Comparison of ENCODE assay signal across 8 mouse cellular contexts in genomic region chr2:26153295-26153694, GRCm38 (mm10). TPM values are rescaled to one million over a fixed set of nuclear protein-coding genes. Genes with fewer than 3 reads are reported as not detected.
A peak's percentile ranks its signal among the peaks of the same experiment; 100 is the strongest.
DNase-seq lines count a peak whose midpoint lies in the region; TF ChIP-seq lines count a peak whose summit lies in the region.

No protein-coding gene starts in this region.

- WGBS in spleen, adult 2 months = 62% methylated on average over 4 of the region's 4 CpGs
- WGBS in lung, adult 2 months = 36% methylated on average over 4 of the region's 4 CpGs

- peak; percentile 12; the same call in 1 of the 2 replicates for TF ChIP-seq CTCF in spleen, adult 2 months (IDR thresholded peaks at IDR 0.05; ENCODE audit: extremely low read depth, insufficient read depth, insufficient read length, insufficient replicate concordance)
- peak; percentile 54 for TF ChIP-seq CTCF in lung, adult 2 months (IDR thresholded peaks at IDR 0.05; ENCODE audit: insufficient read depth, low read length)

- intact Hi-C loops in gastrocnemius, postnatal 14 days (cut with DNase I; ENCODE audit: low total_unique reads) = loop anchor here (5.0 kb wide), 1 partner anchor 74 kb away; no protein-coding TSS in a partner anchor

- DNase-seq in gastrocnemius, postnatal 14 days = peak; percentile 57
- no peak for DNase-seq in gastrocnemius, postnatal 25 days
- DNase-seq in spleen, adult 2 months (ENCODE audit: low read depth in 1 of 2, low spot score in 2 of 2) = peak in 1 of 2 experiments; percentile 29
- no peak for DNase-seq in spleen, adult 12 weeks (ENCODE audit: low spot score)
- peak; percentile 63 to 76 for DNase-seq in cerebellum, postnatal 25 days
- peak; percentile 46 for DNase-seq in lung, adult 2 months
- DNase-seq in yolk sac, embryonic 10.5 days (ENCODE audit: low spot score) = peak; percentile 22
- no peak for DNase-seq in right cerebral cortex, adult 18-20 months

- H3K4me3 ChIP-seq in spleen, adult 2 months (ENCODE audit: extremely low read depth, insufficient read depth, insufficient read length) = no peak overlapping the region
- no peak overlapping the region for H3K4me3 ChIP-seq in lung, adult 2 months (replicated peaks; ENCODE audit: extremely low read depth, low read depth, low read length)

- no peak for TF ChIP-seq POLR2A in spleen, adult 2 months (IDR thresholded peaks at IDR 0.05; ENCODE audit: low read depth, low read length)
- no peak for TF ChIP-seq POLR2A in lung, adult 2 months (IDR thresholded peaks at IDR 0.05; ENCODE audit: borderline replicate concordance, extremely low read depth, low read depth, low read length)

- H3K27ac ChIP-seq in spleen, adult 2 months (ENCODE audit: insufficient read depth, low read length) = no peak overlapping the region

- H3K27me3 ChIP-seq in spleen, adult 2 months (ENCODE audit: control insufficient read depth, insufficient read depth, low read length) = no peaks in the 10 kb centered on the region

- no peaks in the 10 kb centered on the region for H3K4me1 ChIP-seq in spleen, adult 2 months (ENCODE audit: control insufficient read depth, insufficient read depth, insufficient read length)
- no peaks in the 10 kb centered on the region for H3K4me1 ChIP-seq in lung, adult 2 months (ENCODE audit: control insufficient read depth, insufficient read depth, low read length)

- H3K36me3 ChIP-seq in spleen, adult 2 months (ENCODE audit: control insufficient read depth, insufficient read depth, low read length) = no peaks in the 10 kb centered on the region

RNA-seq across cellular contexts. Expression of gene Nacc2, which starts 30.3 kb away (rescaled TPM):
- 10 to 100 TPM; 12.3 to 18.4 TPM for total RNA-seq in gastrocnemius, postnatal 14 days (2021)
- 10 to 100 TPM; 18.2 to 23.7 TPM for total RNA-seq in gastrocnemius, postnatal 25 days (2021)
- polyA plus RNA-seq in spleen, adult 2 months (2012; rRNA removed) = 10.7 and 16.8 TPM in 2 replicates
- 26.3 and 36.5 TPM in 2 replicates for polyA plus RNA-seq in lung, adult 2 months (2012; rRNA removed)

RNA-seq across cellular contexts. Expression of gene Lhx3, which starts 54.8 kb away (rescaled TPM):
- total RNA-seq in gastrocnemius, postnatal 14 days (2021) = not detected
- not detected for total RNA-seq in gastrocnemius, postnatal 25 days (2021)
- polyA plus RNA-seq in spleen, adult 2 months (2012; rRNA removed) = 0.04 TPM in 1 of 2 replicates, not detected in the other
- not detected in 2 replicates for polyA plus RNA-seq in lung, adult 2 months (2012; rRNA removed)

Comparison
In these comparisons a context has a peak if more than half of its experiments do, and no peak if none do; other contexts are left out.
1. DNase-seq: peak in gastrocnemius, postnatal 14 days (single experiment), cerebellum, postnatal 25 days (2 of 2), lung, adult 2 months (single experiment) and yolk sac, embryonic 10.5 days (single experiment); none in gastrocnemius, postnatal 25 days (single experiment), spleen, adult 12 weeks (single experiment) and right cerebral cortex, adult 18-20 months (single experiment).